Mouse (Mus musculus) kidney, postnatal 14 days (tissue): Measurements from ENCODE around the gene Bbip1.
"Not testable (repeated sequence)": the region's sequence is repeated elsewhere in the genome, so short reads cannot be mapped to it uniquely, and the experiment has no call there.

ENCODE experiments used
- DNase-seq: peaks from one replicate; pipeline ENCODE4 v3.0.0; 2022; ENCODE audit warnings: mixed read lengths

The Bbip1 gene

DNA sequence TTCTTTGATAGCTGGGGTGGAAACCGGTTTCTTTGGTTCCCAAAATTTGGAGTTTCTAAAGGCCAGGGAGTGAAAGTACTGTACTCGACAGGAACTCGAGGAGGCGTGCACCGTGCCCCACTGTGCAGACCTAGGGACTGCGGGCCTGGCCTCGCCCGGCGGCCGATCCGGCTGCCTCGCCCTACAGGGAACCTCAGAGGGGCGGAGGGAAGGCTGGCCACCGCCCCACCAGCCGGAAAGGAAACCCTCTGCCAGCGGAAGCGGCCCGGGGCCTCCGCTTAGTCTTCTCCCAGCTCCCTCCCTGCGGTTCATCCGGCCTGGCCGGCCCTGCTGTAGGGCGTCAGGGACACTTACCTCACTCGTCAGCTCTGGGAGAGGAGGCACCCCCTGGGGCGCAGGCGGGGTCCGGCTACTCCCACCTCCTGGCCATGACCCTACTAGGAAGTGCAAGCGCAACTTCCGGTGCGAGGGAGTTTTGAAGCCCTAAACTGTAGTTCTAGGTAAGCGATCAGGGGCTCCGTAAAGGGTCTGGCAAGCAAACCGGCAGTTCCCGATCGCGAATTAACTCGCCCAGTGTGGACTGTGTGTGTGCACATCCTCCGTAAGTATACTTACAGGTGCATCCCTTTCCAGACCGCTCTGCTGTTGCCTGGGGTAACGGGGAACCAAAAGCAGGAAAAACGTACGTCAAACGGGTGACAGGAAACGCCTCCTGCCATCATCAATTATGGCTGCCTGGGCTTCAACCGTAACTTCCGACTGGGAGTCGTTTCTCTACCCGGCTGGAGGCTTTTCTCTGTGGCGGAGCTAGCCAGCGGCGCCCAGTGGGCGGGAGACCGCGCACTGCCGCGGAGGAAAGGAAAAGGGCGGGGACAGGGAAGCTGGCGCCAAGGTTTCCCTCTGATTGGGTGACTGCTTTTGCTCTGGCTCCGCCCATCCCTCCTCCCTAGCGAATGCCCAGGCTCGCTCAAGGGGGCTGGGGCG, at the start of gene Bbip1, which contains the start of gene Shoc2:
Gene Bbip1 (minus strand): TSS at position 826 of the 984 bp plus-strand sequence.
Gene Shoc2 (plus strand): TSS at position 505 of the 984 bp plus-strand sequence.
- peak; percentile 99 for DNase-seq

DNA sequence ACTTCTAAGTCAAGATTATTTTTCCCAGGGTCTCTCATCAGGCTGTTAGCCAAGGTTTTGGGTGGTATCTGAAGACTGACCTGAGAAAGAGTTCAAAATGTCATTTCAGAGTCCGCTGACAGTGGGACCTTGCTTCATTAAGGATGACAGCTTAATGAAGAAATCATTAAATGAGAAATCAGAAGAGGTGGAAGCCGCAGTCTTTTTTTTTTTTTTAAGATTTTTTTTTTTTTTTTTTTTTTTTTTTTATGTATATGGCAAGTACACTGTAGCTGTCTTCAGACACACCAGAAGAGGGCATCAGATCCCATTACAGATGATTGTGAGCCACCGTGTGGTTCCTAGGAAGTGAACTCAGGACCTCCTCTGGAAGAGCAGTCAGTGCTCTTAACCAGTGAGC, 49.4 kb upstream of the Bbip1 start:
- DNase-seq: no peak

DNA sequence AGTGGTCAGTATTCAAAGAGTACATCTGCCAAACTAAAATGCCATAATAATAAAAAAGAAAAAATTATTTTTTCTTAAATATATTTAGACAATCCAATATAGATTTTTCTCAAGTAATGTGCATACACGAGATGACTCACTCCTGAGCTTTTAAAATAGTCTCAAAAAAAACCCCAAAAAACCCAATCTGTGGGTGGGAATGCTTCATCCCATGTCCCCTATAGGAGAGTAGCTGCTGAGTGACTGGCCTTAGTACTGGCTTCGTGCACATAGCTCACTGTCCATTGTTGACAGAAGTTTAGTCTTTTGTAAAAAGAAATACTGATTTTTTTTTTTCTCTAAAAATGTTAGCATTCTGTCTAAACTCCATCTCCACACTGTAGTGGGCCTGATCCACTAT, 46.1 kb upstream of the Bbip1 start:
- DNase-seq: no peak

DNA sequence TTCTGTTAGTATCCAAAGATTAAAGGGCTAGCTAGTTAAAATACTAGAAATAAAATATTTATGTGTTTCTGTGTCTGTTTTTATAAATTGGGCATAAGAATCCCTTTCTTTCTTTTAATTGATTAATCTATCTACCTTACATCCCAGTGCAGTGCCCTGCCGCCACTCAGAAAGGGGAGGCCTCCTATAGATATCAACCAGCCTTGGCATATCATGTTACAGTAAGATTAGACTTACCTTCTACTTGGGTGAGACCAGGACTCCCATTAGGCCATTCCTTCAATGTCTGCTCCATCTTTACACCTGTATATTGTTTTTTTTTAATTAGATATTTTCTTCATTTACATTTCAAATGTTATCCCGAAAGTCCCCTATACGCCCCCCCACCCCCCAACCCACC, 40.2 kb upstream of the Bbip1 start:
- DNase-seq: no peak

DNA sequence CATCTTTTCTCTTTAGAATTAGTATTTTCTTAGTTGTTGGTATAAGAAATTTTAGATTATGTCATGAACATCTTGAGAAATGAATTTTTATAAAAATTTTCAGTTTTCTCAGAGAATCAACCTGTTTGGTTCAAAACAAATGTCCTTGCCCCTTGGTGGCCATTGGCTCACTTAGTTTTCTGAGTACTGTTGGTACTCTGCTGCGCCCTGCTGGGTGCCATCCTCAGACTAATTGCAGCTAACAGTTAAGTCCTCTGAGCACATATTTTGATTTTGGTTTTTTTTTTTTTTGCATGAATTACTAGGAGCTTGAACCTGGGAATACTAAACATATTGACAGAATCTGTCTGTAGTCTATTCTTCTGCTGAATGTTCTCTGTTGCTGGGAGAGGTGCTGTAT, 38.9 kb upstream of the Bbip1 start:
- DNase-seq: no peak

DNA sequence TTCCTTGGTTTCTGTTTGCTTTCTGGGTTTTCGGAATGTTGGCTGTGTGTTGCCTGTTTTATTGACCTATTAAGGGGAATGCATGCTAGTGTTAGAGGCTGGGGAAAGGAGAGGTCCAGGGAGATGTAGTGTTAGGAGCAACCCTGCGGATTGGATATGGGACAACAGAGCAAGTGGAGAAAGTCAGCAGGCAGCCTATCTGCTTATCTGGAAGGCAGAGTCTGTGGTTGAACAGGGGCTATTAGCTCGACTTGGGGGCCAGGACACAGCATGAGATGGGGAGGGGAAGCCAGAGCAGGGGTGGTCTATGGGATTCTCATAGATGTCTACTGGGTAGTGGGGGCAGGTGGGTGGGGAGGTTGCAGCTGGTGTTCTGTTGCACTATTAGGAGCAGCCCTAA, 37.6 kb upstream of the Bbip1 start:
- no peak for DNase-seq

DNA sequence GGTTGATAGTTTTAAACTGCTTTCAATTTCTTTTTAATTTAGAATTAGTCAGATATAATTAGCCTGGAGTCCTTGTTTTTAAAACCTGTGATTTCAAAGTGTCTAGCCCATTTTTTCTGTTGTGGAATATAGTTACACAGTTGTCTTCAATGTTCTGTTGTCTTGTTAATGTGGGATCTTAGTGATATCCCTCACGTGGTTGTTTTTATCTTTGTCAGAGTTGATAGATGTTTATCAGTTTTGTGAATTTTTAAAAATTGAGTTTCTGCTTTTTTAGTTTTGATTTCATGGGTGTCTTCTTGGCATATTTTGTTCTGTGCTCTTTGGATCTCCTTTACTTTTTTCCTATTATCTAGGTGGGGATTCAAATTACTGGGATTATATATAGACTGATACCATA, 29.2 kb upstream of the Bbip1 start:
- DNase-seq: no peak

DNA sequence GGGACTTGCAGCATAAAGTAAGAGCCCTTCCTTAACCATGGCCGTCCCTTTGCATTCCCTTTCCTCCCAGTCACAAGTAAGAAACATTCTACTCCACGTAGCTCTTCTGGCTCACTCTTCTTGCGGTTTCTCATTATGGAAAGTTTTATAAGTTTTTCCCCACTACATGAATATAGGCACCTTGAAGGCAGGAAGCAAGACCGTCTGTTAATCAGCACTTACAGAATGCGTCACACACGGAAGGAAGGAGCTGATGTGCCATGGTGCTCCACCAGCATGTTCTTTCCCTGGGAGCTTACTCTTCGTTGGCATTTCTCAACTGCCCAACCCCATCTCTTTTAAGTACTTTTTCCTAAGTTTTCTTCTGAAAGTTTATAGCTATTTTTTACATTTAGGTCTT, 27.5 kb upstream of the Bbip1 start:
- DNase-seq: no peak

DNA sequence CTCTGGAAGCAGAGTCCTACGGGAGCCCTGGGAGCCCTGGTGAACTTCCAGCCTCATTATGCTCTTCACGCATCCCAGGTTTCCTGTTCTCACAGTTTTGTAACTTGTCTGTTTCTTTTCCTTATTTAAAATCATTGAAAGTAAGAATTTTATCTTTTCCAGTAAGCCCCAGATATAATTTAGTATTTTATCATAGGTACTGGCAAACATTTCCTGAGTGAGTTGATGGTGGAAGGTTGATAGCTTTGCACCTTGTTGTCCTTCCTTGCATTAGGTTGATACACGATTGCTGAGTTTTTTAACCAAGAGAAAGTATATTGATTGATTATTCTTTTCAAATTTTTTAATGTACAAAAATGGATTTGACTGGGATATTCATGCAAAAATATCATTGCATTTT, 24.8 kb upstream of the Bbip1 start:
- no peak for DNase-seq

DNA sequence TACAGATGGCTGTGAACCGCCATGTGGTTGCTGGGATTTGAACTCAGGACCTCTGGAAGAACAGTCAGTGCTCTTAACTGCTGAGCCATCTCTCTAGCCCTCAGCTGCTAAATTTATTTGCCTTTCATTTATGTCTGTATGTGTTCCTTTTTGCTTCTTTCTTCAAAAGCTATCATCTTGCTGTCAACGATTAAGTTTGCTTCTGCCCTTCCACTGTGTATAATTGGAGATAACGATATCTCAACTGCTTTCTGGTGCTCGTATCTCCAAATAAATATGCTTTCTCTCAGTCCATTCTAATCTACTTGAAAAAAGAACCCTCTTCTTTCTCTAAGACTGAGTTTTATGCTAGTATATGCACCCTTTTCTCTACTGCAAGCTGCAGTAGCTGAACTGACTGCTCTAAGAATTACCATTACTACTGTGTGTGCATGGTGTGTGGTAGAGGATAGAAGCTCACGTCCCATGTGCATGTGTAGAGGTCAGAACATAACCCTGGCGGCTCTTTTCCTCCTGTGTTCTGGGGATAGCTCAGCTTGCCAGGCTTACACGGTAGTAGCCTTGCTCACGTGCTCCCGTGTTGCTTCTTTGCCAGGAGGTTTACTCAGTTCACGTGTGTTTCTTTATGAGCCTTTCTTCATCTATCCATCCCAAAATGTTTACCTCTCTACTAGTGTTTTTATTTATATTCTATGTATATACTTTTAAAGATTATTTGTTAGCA, 20.6 kb upstream of the Bbip1 start:
- DNase-seq: no peak

DNA sequence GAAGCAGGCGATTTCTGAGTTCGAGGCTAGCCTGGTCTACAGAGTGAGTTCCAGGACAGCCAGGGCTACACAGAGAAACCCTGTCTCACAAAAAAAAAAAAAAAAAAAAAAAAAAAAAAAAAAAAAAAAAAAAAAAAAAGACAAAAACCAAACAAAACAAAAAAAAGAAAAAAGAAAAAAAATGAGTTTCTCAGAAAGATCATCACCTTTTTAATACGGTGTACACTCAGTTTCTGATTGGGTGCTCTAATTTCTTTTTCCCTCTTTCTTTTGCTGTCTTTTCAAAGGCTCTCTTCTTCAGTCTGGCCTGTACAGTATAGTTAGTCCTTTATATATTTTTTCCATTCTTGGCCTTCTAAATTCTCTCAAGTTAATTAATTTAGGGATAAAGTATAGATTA, 19.9 kb upstream of the Bbip1 start:
- not testable (repeated sequence) for DNase-seq

DNA sequence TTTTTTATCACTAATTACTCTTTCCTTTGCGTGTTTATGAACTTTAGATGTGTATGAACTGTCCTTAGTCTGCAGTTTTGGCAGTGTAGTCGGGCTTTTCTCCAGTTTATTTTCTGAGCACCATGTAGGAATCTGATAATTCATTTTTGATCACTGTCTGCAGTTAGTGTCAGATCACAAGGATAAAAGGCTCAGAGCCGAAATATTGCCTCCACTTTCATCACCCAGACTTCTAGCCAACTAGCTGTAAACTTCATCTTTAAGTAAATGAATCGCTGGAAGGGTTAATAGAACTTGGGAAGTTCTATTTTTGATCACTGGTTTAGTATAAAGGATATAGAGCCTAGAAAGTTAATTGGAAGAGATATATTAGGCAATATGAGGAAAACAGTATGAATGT, 18.1 kb upstream of the Bbip1 start:
- DNase-seq: no peak

DNA sequence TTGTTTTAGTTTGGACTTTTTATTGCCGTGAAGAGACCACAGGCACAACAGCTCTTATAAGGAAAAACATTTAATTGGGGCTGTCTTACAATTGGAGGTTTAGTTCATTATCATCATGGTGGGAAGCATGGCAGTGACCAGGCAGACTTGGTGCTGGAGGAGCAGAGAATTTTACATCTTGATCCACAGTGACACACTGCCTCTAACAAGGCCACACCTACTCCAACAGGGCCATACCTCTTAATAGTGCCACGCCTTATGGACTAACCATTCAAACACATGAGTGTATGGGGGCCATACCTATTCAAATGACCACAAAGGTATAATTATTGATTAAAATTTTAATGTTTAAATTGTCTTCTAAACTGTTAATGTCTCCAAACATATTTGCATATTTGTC, 13.1 kb upstream of the Bbip1 start:
- no peak for DNase-seq

DNA sequence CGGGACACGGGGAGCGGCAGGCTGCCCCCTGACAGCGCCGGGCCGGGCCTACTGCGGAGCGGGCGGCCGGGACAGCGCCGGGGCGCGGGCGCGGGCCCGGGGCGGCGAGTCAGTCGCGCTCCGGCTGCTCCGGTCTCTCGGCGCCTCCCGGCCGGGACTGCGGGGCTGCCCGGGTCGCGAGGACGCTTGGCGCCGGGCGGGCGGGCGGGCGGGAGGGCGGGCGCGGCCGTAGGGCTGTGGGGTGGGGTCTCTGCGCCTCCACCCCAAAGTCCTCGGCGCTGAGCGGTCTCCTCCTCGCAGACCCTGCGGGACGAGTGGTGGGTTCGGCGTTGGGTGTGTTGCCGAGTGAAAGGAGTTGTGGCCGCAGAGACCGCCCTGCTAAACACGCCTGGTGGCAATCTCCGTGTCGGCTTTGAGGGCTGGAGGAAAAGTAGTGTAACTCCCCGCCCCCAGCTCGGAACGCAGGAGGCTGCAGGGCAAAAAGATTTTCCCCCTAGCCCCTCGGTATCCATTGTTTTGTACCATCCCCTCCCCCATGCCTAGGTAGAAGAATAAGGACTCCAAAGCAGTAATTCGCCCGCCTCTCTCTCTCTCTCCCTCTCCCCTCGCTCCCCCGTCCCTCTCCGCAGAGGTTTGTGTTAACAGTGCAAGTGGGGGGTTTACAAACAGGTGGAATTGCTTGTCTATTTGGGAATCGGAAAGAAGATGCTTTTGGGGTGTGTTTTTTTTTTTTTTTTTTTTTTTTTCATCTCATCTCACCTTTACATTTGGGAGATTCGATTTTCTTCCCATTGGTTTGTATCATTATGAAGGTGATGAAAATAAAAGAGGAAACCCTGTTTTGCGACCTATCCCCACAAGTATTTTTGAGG, 980 bp upstream of the Bbip1 start:
- DNase-seq: peak; percentile 61

DNA sequence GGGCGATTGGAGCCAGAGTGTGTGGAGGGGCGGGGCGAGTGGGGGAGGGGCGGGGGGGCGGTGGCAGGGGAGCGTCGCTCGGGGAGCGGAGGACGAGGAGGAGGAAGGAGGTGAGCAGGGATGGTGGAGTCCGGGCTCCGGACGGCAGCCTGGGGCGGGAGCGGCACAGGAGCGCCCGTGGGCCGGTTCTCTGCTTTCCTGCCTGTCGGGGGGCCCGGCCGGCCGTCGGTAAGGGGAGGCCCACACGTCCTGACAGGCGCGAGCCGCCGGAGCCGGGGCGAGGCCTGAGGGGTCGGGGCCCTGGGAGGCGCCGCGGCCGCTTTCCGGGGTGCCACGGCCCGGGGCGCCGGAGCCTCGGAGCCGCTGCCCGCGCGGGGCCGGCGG, 351 bp upstream of the Bbip1 start:
- no peak for DNase-seq

DNA sequence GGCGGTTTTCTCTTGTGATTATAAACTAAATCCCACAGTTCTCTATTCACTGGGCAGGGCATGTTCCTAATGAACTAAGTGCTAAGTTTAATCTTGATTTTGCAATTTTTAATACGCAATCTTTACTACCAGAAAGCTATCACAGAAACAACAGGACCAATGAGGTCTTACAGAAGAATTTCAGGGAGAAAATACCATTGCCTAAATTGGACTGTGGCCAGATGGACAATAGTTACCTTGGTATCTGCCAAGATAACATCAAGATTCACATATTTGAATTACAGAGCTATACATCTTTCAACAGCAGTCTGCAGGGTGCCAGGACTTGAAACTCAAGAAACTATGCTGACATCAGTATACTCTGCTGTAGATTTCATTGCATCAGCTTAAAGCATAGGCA, 2.1 kb downstream of the Bbip1 start:
- DNase-seq: no peak

DNA sequence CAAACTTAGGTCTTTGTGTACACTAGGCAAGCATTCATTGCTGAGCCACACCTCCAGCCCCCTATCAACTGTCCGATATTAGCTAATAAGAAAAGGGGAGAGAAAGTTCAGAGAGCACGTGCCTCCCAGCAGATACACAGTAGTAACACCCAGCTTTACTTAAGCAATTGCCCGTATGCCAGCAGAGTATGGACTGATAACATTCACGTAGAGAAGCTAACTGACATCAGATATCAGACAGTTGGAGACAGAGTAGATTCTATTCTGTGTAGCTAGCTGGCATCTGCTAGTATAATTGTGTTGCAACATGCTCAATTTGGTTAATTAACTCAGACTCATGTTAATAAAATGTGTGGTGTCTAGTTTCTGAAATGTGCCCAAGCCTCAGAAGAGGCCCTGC, 3.3 kb downstream of the Bbip1 start:
- DNase-seq: no peak

DNA sequence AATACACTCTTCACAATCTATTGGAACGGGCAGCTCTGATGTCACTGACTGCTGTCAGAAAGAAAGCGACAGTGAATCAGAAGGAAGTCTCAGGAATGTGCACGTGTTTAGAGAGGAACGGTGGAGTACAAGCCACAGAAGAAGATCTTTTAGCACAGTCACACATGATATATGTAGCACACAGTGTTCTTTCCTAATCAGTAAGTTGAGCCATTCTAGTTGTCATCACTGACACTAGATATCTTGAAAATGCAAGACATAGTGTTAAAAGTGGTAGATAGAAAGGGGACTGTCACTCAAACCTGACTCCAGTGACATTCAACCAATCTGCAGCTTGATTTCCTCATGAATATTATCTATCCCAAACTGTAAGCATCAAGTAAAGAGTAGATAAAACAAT, 5.0 kb downstream of the Bbip1 start:
- no peak for DNase-seq

DNA sequence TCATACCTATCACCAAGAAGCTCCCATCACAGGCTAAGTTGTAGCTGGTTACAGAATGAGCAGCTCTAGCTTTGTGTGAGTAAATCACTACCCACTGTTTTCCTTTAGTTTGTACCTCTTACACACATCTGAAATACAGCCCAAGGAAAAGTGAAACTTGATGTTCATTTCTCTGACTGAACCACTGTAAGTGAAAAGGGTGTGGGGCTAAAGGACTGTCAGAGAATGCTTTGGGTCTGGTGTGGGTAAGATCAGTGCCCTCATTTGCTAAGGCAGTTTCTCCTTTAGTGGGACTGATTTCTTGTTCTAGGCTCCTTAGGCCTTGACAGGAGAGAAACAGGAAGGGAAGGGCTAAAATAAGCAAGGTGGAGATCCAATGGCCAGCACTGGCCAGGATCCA, 10.4 kb downstream of the Bbip1 start:
- DNase-seq: no peak

DNA sequence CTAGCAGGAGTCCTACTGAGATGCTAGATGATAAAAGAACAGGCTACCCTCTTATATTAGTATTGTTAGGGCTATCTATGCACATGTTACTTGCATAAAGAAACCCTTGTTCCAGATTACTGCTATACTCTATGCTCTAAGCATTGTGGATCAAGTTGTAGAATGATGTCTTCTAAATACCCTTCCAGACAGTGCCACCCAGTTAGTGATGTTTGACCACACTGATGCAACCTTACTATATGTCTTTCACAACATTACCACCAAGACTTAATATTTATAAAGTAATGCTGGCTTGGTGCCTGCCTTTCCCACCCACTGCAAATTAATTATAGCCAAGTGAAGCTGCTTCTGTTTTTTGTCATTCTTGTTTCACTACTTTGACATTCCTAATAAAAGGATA, 11.4 kb downstream of the Bbip1 start:
- no peak for DNase-seq

DNA sequence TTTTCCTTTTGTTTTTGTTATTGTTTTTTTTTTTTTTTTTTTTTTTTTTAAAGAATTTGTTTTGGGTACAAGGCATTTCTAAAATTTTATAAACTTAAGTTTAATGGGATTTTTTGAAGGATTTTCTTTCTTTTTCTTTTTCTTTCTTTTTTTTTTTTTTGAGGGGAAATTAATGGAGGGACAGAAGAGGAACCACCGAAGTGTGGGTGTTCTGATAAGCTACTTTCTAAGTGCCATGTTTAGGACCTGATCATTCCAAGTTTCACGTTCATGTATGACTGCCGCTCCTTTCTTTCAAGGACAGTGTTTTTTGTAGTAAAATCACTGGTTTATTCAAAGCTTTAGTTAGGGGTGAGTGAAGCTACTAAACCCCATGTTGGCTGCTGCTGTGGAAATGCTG, 15.2 kb downstream of the Bbip1 start:
- DNase-seq: no peak

DNA sequence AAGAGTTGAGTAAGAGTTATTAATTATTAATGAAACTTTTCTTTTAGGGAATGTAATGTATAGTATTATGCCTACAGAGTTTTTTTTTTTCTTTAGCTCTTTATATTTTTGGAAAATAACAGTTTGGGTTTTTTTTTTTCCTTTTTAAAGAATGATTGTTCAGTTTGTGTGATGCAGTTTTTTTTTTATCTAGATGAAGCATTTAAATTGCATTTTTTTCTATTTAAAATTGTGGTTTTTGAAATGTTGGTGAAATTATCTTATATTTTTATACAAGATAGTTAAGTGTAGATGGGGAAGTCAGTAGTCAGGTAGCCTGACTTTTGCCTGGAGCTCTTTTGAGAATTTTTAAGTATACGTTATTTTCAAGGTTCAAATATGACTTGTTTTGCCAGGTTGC, 17.7 kb downstream of the Bbip1 start:
- no peak for DNase-seq

DNA sequence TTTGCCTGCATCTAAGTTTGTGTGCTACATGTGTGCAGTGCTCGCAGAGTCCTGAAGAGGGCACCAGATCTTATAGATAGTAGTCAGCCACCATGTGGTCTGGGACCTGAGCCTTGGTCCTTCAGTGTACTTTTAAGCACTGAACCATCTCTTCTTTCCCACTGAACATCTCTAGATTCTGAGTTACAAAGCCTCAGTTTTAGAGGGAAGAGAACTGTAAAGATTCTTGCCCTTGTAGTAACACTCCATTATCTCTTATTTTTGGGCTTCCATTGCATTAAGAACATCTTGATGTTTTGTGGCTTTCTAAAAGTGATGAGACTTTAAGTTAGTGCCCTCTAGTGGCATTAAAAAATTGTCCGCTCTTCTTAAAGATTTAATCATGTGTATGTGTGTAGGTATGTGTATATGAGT, 19.1 kb downstream of the Bbip1 start:
- DNase-seq: no peak
